Mouse (Mus musculus): ENCODE measurements around the gene Ptger1. TPM values are rescaled to one million over a fixed set of nuclear protein-coding genes. Genes with fewer than 3 reads are reported as not detected.

The Ptger1 gene
- polyA plus RNA-seq, 1 experiment = 0.02 TPM

DNA sequence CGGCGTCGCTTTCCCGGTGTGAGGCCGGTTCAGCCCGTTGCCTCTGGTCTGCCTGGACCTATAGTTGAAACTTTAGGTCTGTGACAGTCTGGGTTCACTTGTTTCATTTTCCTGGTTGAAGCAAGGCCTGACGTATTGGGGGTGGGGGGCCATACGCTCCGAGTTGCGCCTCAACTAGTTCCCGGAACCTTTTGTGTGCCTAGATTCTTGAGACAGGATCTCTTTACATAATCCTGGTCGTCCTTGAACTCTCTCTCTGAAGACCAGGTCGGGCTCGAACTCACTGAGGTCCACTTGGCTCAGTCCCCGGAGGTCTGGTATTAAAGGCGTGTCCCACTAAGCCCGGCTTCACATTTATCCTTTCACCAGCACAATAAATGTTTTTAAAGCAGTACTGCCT lies 49.3 kb downstream of the Ptger1 start:
- TF ChIP-seq TAL1 (IDR thresholded peaks at IDR 0.05; ENCODE audit: low read length) (no peak), GATA1 (IDR thresholded peaks at IDR 0.05; ENCODE audit: low read length) (no peak)
- Histone ChIP-seq H3K36me3 (ENCODE audit: control insufficient read depth) (peaks cover 37% of the 10 kb centered on the region), H3K27me3 (ENCODE audit: control insufficient read depth) (no peaks in the 10 kb centered on the region; the same call in 1 of the 2 replicates), H3K9me3 (ENCODE audit: control insufficient read depth, low read length) (no peaks in the 10 kb centered on the region), H3K4me3 (replicated peaks) (peak overlapping the region; percentile 89), H3K4me1 (ENCODE audit: control insufficient read depth) (peaks cover 39% of the 10 kb centered on the region)

DNA sequence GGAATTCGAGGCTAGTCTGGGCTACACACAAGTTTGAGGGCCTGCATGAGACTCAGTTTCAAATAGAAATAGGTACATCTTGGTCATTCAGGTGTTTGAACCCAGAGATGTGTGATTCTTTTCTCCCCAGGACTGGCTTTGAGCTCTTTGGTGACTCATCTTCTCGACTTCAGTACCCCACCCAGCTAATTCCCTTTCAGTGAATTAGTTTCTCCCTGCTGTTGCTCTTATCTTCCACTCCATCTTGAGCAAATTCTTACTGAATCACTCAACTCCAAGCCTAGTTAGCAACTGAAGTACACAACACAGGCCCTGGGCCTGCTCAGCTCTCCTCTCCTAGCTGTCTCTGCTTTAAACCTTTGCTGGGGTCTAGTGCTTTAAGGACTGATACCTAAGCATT lies 50.1 kb downstream of the Ptger1 start:
- peak overlapping the region; percentile 89 for H3K4me3 ChIP-seq (replicated peaks)
- no peaks in the 10 kb centered on the region; the same call in 1 of the 2 replicates for H3K27me3 ChIP-seq (ENCODE audit: control insufficient read depth)
- TF ChIP-seq GATA1 (IDR thresholded peaks at IDR 0.05; ENCODE audit: low read length) (peak; percentile 92), TAL1 (IDR thresholded peaks at IDR 0.05; ENCODE audit: low read length) (no peak)
- peaks cover 42% of the 10 kb centered on the region for H3K4me1 ChIP-seq (ENCODE audit: control insufficient read depth)
- H3K9me3 ChIP-seq (ENCODE audit: control insufficient read depth, low read length) = no peaks in the 10 kb centered on the region
- H3K36me3 ChIP-seq (ENCODE audit: control insufficient read depth) = peaks cover 45% of the 10 kb centered on the region

DNA sequence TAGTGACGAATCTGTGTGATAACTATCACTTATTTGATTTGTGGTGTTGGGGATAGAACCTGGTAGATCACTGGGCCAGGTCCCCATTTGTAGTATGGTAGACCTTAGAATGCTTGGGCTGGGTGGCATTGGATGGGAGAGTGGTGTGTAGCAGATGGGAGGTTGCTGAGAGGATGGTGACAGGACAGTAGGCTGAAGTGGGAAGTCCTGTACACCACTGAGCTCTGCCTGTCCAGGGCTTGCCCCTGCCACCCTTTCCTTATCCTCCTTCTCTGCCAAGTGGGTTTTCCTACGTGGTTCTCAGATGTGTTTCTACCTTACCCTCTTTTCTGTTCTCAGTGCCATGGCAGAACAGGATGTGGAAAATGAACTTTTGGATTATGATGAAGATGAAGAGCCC lies 52.6 kb downstream of the Ptger1 start:
- TF ChIP-seq GATA1 (IDR thresholded peaks at IDR 0.05; ENCODE audit: low read length) (no peak), TAL1 (IDR thresholded peaks at IDR 0.05; ENCODE audit: low read length) (no peak)
- peaks cover 70% of the 10 kb centered on the region for H3K36me3 ChIP-seq (ENCODE audit: control insufficient read depth)
- peaks cover 51% of the 10 kb centered on the region for H3K4me1 ChIP-seq (ENCODE audit: control insufficient read depth)

GRCm38 (mm10) chr8:83719693-83720092 lies 53.2 kb downstream of the Ptger1 start:
- H3K27me3 ChIP-seq (ENCODE audit: control insufficient read depth) = no peaks in the 10 kb centered on the region
- H3K4me1 ChIP-seq (ENCODE audit: control insufficient read depth) = peaks cover 51% of the 10 kb centered on the region
- no peak overlapping the region for H3K4me3 ChIP-seq (replicated peaks)
- H3K36me3 ChIP-seq (ENCODE audit: control insufficient read depth) = peaks cover 76% of the 10 kb centered on the region
- H3K9me3 ChIP-seq (ENCODE audit: control insufficient read depth, low read length) = no peaks in the 10 kb centered on the region
- TF ChIP-seq GATA1 (IDR thresholded peaks at IDR 0.05; ENCODE audit: low read length) = no peak
- no peak for TF ChIP-seq TAL1 (IDR thresholded peaks at IDR 0.05; ENCODE audit: low read length)

More for the DNA sequence above, 52.6 kb downstream of the Ptger1 start:
- no peaks in the 10 kb centered on the region for H3K27me3 ChIP-seq (ENCODE audit: control insufficient read depth)
- no peak overlapping the region for H3K4me3 ChIP-seq (replicated peaks)
- H3K9me3 ChIP-seq (ENCODE audit: control insufficient read depth, low read length) = no peaks in the 10 kb centered on the region

GRCm38 (mm10) chr8:83721405-83722025 lies 55.0 kb downstream of the Ptger1 start:
- TF ChIP-seq TAL1 (IDR thresholded peaks at IDR 0.05; ENCODE audit: low read length) (no peak), GATA1 (IDR thresholded peaks at IDR 0.05; ENCODE audit: low read length) (no peak)
- H3K9me3 ChIP-seq (ENCODE audit: control insufficient read depth, low read length) = no peaks in the 10 kb centered on the region
- peaks cover 48% of the 10 kb centered on the region for H3K4me1 ChIP-seq (ENCODE audit: control insufficient read depth)
- peaks cover 94% of the 10 kb centered on the region for H3K36me3 ChIP-seq (ENCODE audit: control insufficient read depth)
- no peak overlapping the region for H3K4me3 ChIP-seq (replicated peaks)
- H3K27me3 ChIP-seq (ENCODE audit: control insufficient read depth) = no peaks in the 10 kb centered on the region

Other genes starting within 250 kb of the Ptger1 start
- gene Scoc, start 208.3 kb upstream of the Ptger1 start, polyA plus RNA-seq (2012) = 0.48 and 0.70 TPM in 2 replicates
- gene Olfr370, start 130.9 kb upstream of the Ptger1 start, polyA plus RNA-seq (2012) = not detected in 2 replicates
- gene Ndufb7, start 100.0 kb upstream of the Ptger1 start, polyA plus RNA-seq (2012) = 76.6 and 87.5 TPM in 2 replicates
- 33.6 and 58.0 TPM in 2 replicates for gene Tecr, start 58.7 kb upstream of the Ptger1 start, polyA plus RNA-seq (2012)
- gene Dnajb1, start 58.5 kb upstream of the Ptger1 start, polyA plus RNA-seq (2012) = 20.5 and 20.7 TPM in 2 replicates
- 7.9 and 10.0 TPM in 2 replicates for gene Gipc1, start 14.0 kb upstream of the Ptger1 start, polyA plus RNA-seq (2012)
- gene Pkn1, start 32.5 kb downstream of the Ptger1 start, polyA plus RNA-seq (2012) = 1.2 and 1.7 TPM in 2 replicates
- 3.0 and 5.3 TPM in 2 replicates for gene Ddx39, start 48.5 kb downstream of the Ptger1 start, polyA plus RNA-seq (2012)
- 0.17 and 0.35 TPM in 2 replicates for gene Adgre5, start 74.6 kb downstream of the Ptger1 start, polyA plus RNA-seq (2012)
- 0.04 and 0.08 TPM in 2 replicates for gene Adgrl1, start 233.4 kb downstream of the Ptger1 start, polyA plus RNA-seq (2012)